Mouse (Mus musculus) olfactory bulb, adult 2 months (tissue): ENCODE results near the gene Twf2.

ENCODE experiments used
- CTCF ChIP-seq: fragments of 200-500 bp; IDR thresholded peaks from 2 replicates; pipeline ENCODE4 v1.5.1; 2012; ENCODE audit warnings: low read depth, mild to moderate bottlenecking, low read length, moderate library complexity; ENCODE audit not compliant: insufficient read depth
- POLR2A ChIP-seq: fragments of 200-500 bp; IDR thresholded peaks from 2 replicates; pipeline ENCODE4 v1.6.1; 2012; ENCODE audit warnings: mild to moderate bottlenecking, low read depth, low read length, moderate library complexity; ENCODE audit not compliant: insufficient read depth

DNA sequence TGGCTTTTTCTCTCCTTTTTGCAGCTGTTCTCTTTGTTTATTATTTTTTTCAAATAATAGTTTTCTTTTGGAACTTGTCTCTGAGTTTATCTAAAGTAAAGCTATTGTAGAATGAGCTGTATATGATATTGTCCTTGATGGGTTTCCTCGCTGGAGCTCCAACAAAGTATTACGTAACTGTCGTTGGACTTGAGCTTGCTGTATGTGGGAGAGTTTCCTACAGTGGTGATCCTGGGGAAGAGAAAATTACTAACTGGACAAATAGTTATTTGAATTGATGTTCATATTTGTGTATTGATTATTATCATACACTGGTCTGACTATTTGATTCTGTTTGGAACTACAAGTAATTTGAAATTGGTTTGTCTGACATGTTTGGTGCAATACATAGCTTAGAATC, 30.4 kb upstream of the Twf2 start:
- TF ChIP-seq POLR2A: no peak
- no peak for TF ChIP-seq CTCF
